Mouse (Mus musculus): ENCODE results near the gene Fstl4. TPM values are rescaled to one million over a fixed set of nuclear protein-coding genes. Genes with fewer than 3 reads are reported as not detected.
"Not testable (repeated sequence)": the region's sequence is repeated elsewhere in the genome, so short reads cannot be mapped to it uniquely, and the experiment has no call there.

Fstl4 gene
- polyA plus RNA-seq, 1 experiment from 2014 or later, result 15.9 TPM

DNA sequence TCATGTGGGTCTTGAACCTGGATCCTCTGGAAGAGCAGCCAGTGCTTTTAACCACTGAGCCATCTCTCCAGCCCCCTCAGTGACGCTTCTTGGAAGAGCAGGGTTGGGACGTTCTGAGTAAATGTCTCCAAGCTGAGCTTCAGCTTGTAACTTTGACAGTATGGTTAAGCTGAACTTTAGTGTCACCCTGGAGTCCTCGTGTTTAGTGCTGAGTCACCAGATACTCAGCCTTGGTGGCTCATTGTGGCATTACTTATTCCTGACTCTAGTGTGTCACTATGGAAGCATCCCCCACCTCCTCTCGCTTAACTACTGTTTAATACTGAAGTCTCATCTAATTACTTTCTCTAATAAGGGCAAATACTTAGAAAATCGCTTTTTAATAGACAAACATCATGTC is 380.1 kb downstream of the Fstl4 start:
- H3K4me1 ChIP-seq, result peaks cover 18% of the 10 kb centered on the region
- no peak overlapping the region for H3K4me3 ChIP-seq (replicated peaks)
- H3K27ac ChIP-seq (replicated peaks), result no peak overlapping the region
- WGBS, result 64% methylated on average over 5 of the region's 5 CpGs
- ATAC-seq (ENCODE audit: low FRiP score), result no peak
- no peaks in the 10 kb centered on the region for H3K9me3 ChIP-seq (replicated peaks)
- H3K27me3 ChIP-seq (replicated peaks), result 0 out of 2 replicates have a peak, but pooled peaks cover 6% of the 10 kb centered on the region
- H3K4me2 ChIP-seq, result no peak overlapping the region
- no peak overlapping the region for H3K9ac ChIP-seq (replicated peaks)
- no peaks in the 10 kb centered on the region for H3K36me3 ChIP-seq

DNA sequence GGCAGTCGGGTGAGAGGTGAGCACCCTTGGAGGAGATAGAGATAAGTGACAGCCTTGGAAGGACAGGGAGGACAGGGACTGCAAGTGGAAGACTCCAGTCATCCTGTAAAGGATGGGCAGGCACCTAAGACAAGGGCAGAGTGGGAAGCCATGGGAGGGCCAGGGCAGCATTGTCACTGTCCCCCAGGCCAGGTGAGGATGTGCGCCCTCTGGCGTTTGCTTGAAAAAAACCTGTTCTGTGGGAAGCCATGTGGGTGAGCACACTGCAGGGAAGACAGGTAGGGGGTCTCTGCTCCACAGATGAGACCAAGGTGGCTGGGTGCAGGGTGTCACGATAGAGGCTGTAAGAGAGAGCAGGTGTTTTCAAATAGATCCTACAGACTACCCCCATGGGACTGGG is 381.9 kb downstream of the Fstl4 start:
- Histone ChIP-seq H3K9me3 (replicated peaks) (no peaks in the 10 kb centered on the region), H3K4me2 (no peak overlapping the region), H3K36me3 (no peaks in the 10 kb centered on the region), H3K27me3 (replicated peaks) (0 out of 2 replicates have a peak, but pooled peaks cover 6% of the 10 kb centered on the region), H3K4me1 (peaks cover 8% of the 10 kb centered on the region), H3K4me3 (replicated peaks) (no peak overlapping the region), H3K9ac (replicated peaks) (no peak overlapping the region), H3K27ac (replicated peaks) (no peak overlapping the region)
- ATAC-seq (ENCODE audit: low FRiP score), result no peak
- 33% methylated on average over 4 of the region's 4 CpGs for WGBS

- H3K4me3 ChIP-seq (replicated peaks), result no peak overlapping the region
- no peaks in the 10 kb centered on the region for H3K36me3 ChIP-seq
- no peak overlapping the region for H3K9ac ChIP-seq (replicated peaks)
- ATAC-seq (ENCODE audit: low FRiP score), result no peak
- no peak overlapping the region for H3K27ac ChIP-seq (replicated peaks)
- 71% methylated on average over 7 of the region's 7 CpGs for WGBS
- no peak overlapping the region for H3K4me2 ChIP-seq
- no peaks in the 10 kb centered on the region for H3K4me1 ChIP-seq
- H3K27me3 ChIP-seq (replicated peaks), result no peaks in the 10 kb centered on the region
- no peaks in the 10 kb centered on the region for H3K9me3 ChIP-seq (replicated peaks)
Measured at GRCm38 (mm10) chr11:53156463-53156862, 392.0 kb downstream of the Fstl4 start.

GRCm38 (mm10) chr11:53157621-53158259 is 393.3 kb downstream of the Fstl4 start:
- Histone ChIP-seq H3K27ac (replicated peaks) (no peak overlapping the region), H3K9me3 (replicated peaks) (no peaks in the 10 kb centered on the region), H3K9ac (replicated peaks) (no peak overlapping the region), H3K4me2 (no peak overlapping the region), H3K36me3 (no peaks in the 10 kb centered on the region), H3K27me3 (replicated peaks) (no peaks in the 10 kb centered on the region), H3K4me1 (no peaks in the 10 kb centered on the region), H3K4me3 (replicated peaks) (no peak overlapping the region)
- WGBS, result 76% methylated on average over 6 of the region's 6 CpGs
- ATAC-seq (ENCODE audit: low FRiP score), result no peak

DNA sequence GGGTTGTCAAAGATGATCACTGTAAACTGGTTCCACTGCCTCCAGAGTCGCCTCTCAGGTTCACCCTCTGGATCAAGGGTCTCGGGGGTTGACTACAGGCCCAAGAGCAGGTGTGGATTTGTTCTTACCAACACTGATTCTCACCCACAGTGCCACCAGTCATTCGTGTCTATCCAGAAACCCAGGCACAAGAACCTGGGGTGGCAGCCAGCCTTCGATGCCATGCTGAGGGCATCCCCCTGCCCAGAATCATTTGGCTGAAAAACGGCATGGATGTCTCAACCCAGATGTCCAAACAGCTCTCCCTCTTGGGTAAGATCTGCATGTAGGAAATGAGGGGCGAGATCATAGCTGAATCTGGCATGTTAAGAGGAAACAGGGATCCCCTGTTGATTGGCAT is 398.0 kb downstream of the Fstl4 start:
- Histone ChIP-seq H3K4me2 (no peak overlapping the region), H3K27me3 (replicated peaks) (no peaks in the 10 kb centered on the region), H3K9me3 (replicated peaks) (no peaks in the 10 kb centered on the region), H3K27ac (replicated peaks) (no peak overlapping the region), H3K4me3 (replicated peaks) (no peak overlapping the region), H3K9ac (replicated peaks) (no peak overlapping the region), H3K4me1 (no peaks in the 10 kb centered on the region), H3K36me3 (no peaks in the 10 kb centered on the region)
- WGBS, result 84% methylated on average over 6 of the region's 6 CpGs
- ATAC-seq (ENCODE audit: low FRiP score), result no peak

DNA sequence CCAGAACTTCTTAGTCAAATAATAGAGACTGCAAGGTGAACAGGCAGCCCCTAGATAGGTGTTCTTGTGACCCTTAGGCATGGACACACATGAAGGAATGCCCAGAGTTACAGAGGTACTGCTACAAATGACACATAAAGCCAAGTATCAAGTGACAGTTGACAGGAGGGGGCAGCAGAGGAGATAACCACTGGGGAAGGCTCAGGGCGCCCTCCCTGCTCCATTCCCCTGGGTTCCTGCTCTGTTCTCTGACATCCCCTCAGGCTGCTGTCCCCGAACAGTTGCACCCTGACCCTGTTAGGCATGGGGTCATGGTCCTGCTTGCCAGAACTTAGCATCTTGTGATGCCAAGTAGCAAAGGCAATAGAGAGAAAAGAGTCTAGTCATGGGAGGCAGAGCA is 402.0 kb downstream of the Fstl4 start:
- Histone ChIP-seq H3K4me3 (replicated peaks) (no peak overlapping the region), H3K27ac (replicated peaks) (no peak overlapping the region), H3K9ac (replicated peaks) (no peak overlapping the region), H3K4me1 (no peaks in the 10 kb centered on the region), H3K36me3 (no peaks in the 10 kb centered on the region), H3K4me2 (no peak overlapping the region), H3K9me3 (replicated peaks) (no peaks in the 10 kb centered on the region), H3K27me3 (replicated peaks) (no peaks in the 10 kb centered on the region)
- ATAC-seq (ENCODE audit: low FRiP score), result no peak
- 67% methylated on average over 2 of the region's 2 CpGs for WGBS

- H3K27ac ChIP-seq (replicated peaks), result no peak overlapping the region
- no peak overlapping the region for H3K4me3 ChIP-seq (replicated peaks)
- no peak overlapping the region for H3K9ac ChIP-seq (replicated peaks)
- no peaks in the 10 kb centered on the region for H3K27me3 ChIP-seq (replicated peaks)
- 84% methylated on average over 13 of the region's 13 CpGs for WGBS
- H3K9me3 ChIP-seq (replicated peaks), result no peaks in the 10 kb centered on the region
- ATAC-seq (ENCODE audit: low FRiP score), result no peak
- H3K4me1 ChIP-seq, result no peaks in the 10 kb centered on the region
- H3K4me2 ChIP-seq, result no peak overlapping the region
- 0 out of 2 replicates have a peak, but pooled peaks cover 1% of the 10 kb centered on the region for H3K36me3 ChIP-seq
Measured at GRCm38 (mm10) chr11:53182177-53182852, 417.9 kb downstream of the Fstl4 start.

GRCm38 (mm10) chr11:53182858-53183257 is 418.4 kb downstream of the Fstl4 start:
- 46% methylated on average over 4 of the region's 4 CpGs for WGBS
- H3K9ac ChIP-seq (replicated peaks), result no peak overlapping the region
- ATAC-seq (ENCODE audit: low FRiP score), result no peak

GRCm38 (mm10) chr11:53184046-53184445 is 419.6 kb downstream of the Fstl4 start:
- Histone ChIP-seq H3K4me1 (no peaks in the 10 kb centered on the region), H3K9ac (replicated peaks) (no peak overlapping the region), H3K27me3 (replicated peaks) (no peaks in the 10 kb centered on the region), H3K9me3 (replicated peaks) (no peaks in the 10 kb centered on the region), H3K36me3 (no peaks in the 10 kb centered on the region), H3K27ac (replicated peaks) (no peak overlapping the region), H3K4me3 (replicated peaks) (no peak overlapping the region), H3K4me2 (no peak overlapping the region)
- no peak for ATAC-seq (ENCODE audit: low FRiP score)
- 92% methylated on average over 7 of the region's 7 CpGs for WGBS

More at GRCm38 (mm10) chr11:53182858-53183257, 418.4 kb downstream of the Fstl4 start:
- Histone ChIP-seq H3K36me3 (no peaks in the 10 kb centered on the region), H3K27me3 (replicated peaks) (no peaks in the 10 kb centered on the region), H3K4me3 (replicated peaks) (no peak overlapping the region), H3K27ac (replicated peaks) (no peak overlapping the region), H3K4me1 (no peaks in the 10 kb centered on the region), H3K4me2 (no peak overlapping the region), H3K9me3 (replicated peaks) (no peaks in the 10 kb centered on the region)

- WGBS, result 80% methylated on average over 5 of the region's 5 CpGs
- Histone ChIP-seq H3K4me1 (no peaks in the 10 kb centered on the region), H3K27me3 (replicated peaks) (no peaks in the 10 kb centered on the region), H3K4me3 (replicated peaks) (no peak overlapping the region), H3K9ac (replicated peaks) (no peak overlapping the region), H3K27ac (replicated peaks) (no peak overlapping the region), H3K9me3 (replicated peaks) (no peaks in the 10 kb centered on the region), H3K4me2 (no peak overlapping the region), H3K36me3 (no peaks in the 10 kb centered on the region)
- ATAC-seq (ENCODE audit: low FRiP score), result no peak
Measured at GRCm38 (mm10) chr11:53184698-53185097, 420.3 kb downstream of the Fstl4 start.

DNA sequence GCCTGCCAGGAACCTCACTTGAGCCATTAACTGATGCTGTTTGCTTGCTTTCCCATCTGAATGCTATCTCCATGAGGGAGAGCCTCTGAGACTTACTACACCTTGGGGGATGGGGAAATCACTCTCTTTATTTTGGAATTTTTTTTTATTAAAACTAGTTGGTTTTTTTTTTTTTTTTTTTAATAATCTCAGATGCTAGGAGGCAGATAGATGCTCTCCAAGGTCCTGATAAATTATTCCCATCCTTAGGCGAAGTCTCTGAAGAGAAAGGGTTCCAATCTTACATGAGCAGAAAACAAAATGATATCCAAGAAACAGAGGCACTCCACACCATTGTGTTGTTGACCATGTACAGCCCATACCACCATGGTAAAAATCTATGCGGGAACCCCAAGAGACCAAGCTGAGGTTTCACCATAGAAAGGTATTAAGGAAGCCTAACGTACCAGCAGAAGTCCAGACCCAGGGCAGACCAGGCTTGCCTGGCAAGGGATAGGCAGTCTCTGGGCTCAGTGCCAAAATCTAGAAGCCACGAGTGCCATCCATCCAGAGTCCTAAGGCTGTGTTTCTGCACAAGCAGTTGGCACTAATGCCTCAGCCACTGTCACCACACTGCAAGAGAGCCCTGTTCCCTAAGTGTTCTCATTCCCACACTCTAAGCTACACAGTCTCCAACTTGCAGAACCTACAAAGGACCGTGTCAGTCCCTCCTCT is 423.1 kb downstream of the Fstl4 start:
- H3K27ac ChIP-seq (replicated peaks), result no peak overlapping the region
- H3K4me1 ChIP-seq, result no peaks in the 10 kb centered on the region
- H3K27me3 ChIP-seq (replicated peaks), result no peaks in the 10 kb centered on the region
- no peak overlapping the region for H3K4me3 ChIP-seq (replicated peaks)
- H3K36me3 ChIP-seq, result no peaks in the 10 kb centered on the region
- no peak overlapping the region for H3K9ac ChIP-seq (replicated peaks)
- no peak for ATAC-seq (ENCODE audit: low FRiP score)
- WGBS, result 72% methylated on average over 5 of the region's 5 CpGs
- H3K9me3 ChIP-seq (replicated peaks), result no peaks in the 10 kb centered on the region
- H3K4me2 ChIP-seq, result no peak overlapping the region

GRCm38 (mm10) chr11:53196551-53196950 is 432.1 kb downstream of the Fstl4 start:
- not testable (repeated sequence) for H3K4me3 ChIP-seq (replicated peaks); H3K9me3 ChIP-seq (replicated peaks); H3K4me1 ChIP-seq; H3K27me3 ChIP-seq (replicated peaks); ATAC-seq (ENCODE audit: low FRiP score); H3K36me3 ChIP-seq; H3K4me2 ChIP-seq; H3K9ac ChIP-seq (replicated peaks); H3K27ac ChIP-seq (replicated peaks)
- 100% methylated on average over 1 of the region's 1 CpGs for WGBS
